Mouse (Mus musculus): ENCODE results near the gene Eprs.
"Not testable (repeated sequence)": the region's sequence is repeated elsewhere in the genome, so short reads cannot be mapped to it uniquely, and the experiment has no call there.

Eprs gene

GRCm38 (mm10) chr1:185362677-185363520 is at the start of gene Eprs:
Gene Eprs (plus strand): TSS chr1:185363044.
- DNase-seq, result peak; percentile 99

GRCm38 (mm10) chr1:185314546-185314945 is 48.3 kb upstream of the Eprs start:
- no peak for DNase-seq

GRCm38 (mm10) chr1:185315846-185316568 is 46.8 kb upstream of the Eprs start:
- peak in 1 of 2 experiments; percentile 9 for DNase-seq

GRCm38 (mm10) chr1:185327754-185328345 is 35.0 kb upstream of the Eprs start:
- not testable (repeated sequence) for DNase-seq

GRCm38 (mm10) chr1:185328721-185329610 is 33.9 kb upstream of the Eprs start, which contains the start of gene Iars2:
Gene Iars2 (minus strand): TSS chr1:185329396.
- peak; percentile 93 to 94 for DNase-seq

- DNase-seq, result no peak
Measured at GRCm38 (mm10) chr1:185329851-185330250, 33.0 kb upstream of the Eprs start.

GRCm38 (mm10) chr1:185331364-185331763 is 31.5 kb upstream of the Eprs start:
- no peak for DNase-seq

- peak; percentile 92 to 95 for DNase-seq
Measured at GRCm38 (mm10) chr1:185331983-185332430, 30.8 kb upstream of the Eprs start, which contains the start of gene Bpnt1. Gene Bpnt1 (plus strand): TSS chr1:185332149.

GRCm38 (mm10) chr1:185333651-185334050 is 29.2 kb upstream of the Eprs start:
- no peak for DNase-seq

- DNase-seq, result no peak
Measured at GRCm38 (mm10) chr1:185334136-185334535, 28.7 kb upstream of the Eprs start.

GRCm38 (mm10) chr1:185335231-185335765 is 27.5 kb upstream of the Eprs start:
- no peak for DNase-seq

- DNase-seq, result no peak
Measured at GRCm38 (mm10) chr1:185336535-185336934, 26.3 kb upstream of the Eprs start.

GRCm38 (mm10) chr1:185342441-185342840 is 20.4 kb upstream of the Eprs start:
- DNase-seq, result no peak

- DNase-seq, result no peak
Measured at GRCm38 (mm10) chr1:185343422-185343821, 19.4 kb upstream of the Eprs start.

- DNase-seq, result no peak
Measured at GRCm38 (mm10) chr1:185346188-185346587, 16.7 kb upstream of the Eprs start.

- no peak for DNase-seq
Measured at GRCm38 (mm10) chr1:185349741-185350140, 13.1 kb upstream of the Eprs start.

GRCm38 (mm10) chr1:185350611-185351010 is 12.2 kb upstream of the Eprs start:
- DNase-seq, result no peak

GRCm38 (mm10) chr1:185352151-185352550 is 10.7 kb upstream of the Eprs start:
- no peak for DNase-seq

- no peak for DNase-seq
Measured at GRCm38 (mm10) chr1:185353351-185353750, 9.5 kb upstream of the Eprs start.

GRCm38 (mm10) chr1:185354731-185355130 is 8.1 kb upstream of the Eprs start:
- DNase-seq, result no peak

GRCm38 (mm10) chr1:185356246-185356645 is 6.6 kb upstream of the Eprs start:
- no peak for DNase-seq

GRCm38 (mm10) chr1:185358211-185358610 is 4.6 kb upstream of the Eprs start:
- DNase-seq, result no peak
